Mouse (Mus musculus) ovary, adult 18-20 months (tissue): Measurements from ENCODE around the gene Gm31371.
"Not testable (repeated sequence)": the region's sequence is repeated elsewhere in the genome, so short reads cannot be mapped to it uniquely, and the experiment has no call there.

Experiments used
- DNase-seq: peaks from one replicate; pipeline ENCODE4 v3.0.0; 2022; ENCODE audit warnings: low spot score, mixed read lengths

The Gm31371 gene

GRCm38 (mm10) chr8:19903092-19903491 is at the start of gene Gm31371:
Gene Gm31371, plus strand, starts transcription at chr8:19903392.
- not testable (repeated sequence) for DNase-seq

DNA sequence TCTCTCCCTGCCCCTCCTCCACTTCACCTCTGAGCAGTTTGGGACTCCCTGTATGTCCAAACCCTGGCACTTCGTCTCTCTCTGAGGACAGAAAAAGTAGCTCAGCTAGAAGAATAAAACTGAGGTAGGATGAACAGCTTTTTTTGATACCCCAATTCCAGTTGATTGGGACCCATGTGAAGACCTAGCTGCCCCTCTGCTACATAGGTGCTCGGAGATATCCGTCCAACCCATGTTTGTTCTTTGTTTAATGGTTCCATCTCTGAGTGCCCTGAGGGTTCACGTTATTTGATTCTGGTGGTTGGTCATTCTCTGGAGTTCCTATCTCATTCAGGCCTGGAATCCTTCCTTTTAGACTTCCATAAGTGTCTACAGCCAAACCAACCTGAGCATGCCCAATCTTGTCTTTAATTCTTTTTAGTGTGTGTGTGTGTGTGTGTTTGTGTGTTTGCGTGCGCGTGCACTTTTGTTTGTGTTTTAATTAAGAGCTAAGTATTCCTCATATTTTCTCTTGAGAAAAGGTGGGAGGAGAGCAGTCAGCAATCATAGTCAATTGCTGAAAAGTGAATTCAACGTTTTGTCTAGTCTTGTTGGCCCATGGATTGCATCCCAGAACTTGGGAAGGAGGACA is 3.3 kb downstream of the Gm31371 start:
- DNase-seq, result not testable (repeated sequence)

GRCm38 (mm10) chr8:19908841-19909321 is 5.7 kb downstream of the Gm31371 start:
- peak; percentile 9 for DNase-seq

GRCm38 (mm10) chr8:19919086-19919485 is 15.9 kb downstream of the Gm31371 start:
- DNase-seq, result not testable (repeated sequence)

GRCm38 (mm10) chr8:19934274-19934673 is 31.1 kb downstream of the Gm31371 start:
- DNase-seq, result peak; percentile 5

DNA sequence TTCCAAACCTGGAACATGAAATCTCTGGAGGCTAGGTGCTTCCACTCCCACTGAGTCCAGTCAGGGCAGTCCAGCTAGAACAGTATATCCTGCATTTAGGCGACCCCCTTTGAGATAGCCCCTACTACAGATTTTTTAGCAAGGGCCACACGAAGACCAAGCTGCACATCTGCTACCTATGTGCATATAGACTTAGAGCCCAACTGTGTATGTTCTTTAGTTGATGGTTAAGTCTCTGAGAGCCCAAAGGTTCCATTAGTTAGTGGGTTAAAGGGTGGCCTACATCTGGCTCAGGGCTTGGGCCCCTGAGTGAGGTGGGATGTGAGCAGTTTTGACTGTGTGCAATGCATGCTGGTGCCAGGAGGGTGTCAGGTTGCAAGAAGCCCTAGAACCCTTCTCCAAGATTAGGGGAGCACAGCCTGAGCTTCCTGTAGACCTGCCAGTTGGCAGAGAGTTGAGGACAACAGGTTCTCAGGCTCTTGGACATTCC is 32.4 kb downstream of the Gm31371 start:
- peak; percentile 1 for DNase-seq

DNA sequence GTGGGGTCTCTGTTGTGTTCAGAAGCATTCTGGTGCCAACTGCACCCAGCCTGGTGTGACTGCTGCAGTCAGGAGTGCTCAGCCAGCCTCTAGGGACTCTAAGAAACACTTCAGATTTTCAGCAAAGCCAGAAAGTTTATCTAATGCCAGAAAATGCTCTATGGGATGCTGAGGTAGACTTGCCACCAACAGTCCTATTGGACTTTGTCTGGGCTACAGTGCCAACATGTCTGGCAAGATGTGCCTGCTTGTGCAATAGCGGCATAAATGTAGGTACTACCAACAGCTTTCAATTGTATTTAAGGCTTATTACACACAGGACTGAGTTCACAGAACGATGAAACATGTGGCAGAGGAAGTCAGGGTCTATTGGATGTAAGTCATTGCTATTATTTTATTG is 57.7 kb downstream of the Gm31371 start:
- no peak for DNase-seq

DNA sequence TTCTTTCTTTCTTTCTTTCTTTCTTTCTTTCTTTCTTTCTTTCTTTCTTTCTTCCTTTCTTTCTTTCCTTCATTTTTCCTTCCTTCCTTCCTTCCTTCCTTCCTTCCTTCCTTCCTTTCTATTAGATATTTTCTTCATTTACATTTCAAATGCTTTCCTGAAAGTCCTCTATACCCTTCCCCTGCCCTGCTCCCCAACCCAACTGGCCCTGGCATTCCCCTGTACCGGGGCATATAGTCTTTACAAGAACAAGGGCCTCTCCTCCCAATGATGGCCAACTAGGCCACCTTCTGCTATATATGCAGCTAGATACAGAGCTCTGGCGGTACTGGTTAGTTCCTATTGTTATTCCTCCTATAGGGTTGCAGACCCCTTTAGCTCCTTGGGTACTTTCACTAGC is 60.6 kb downstream of the Gm31371 start:
- peak; percentile 2 for DNase-seq

GRCm38 (mm10) chr8:19968151-19968550 is 65.0 kb downstream of the Gm31371 start:
- peak; percentile 24 for DNase-seq

- DNase-seq, result not testable (repeated sequence)
These were observed 72.0 kb downstream of the Gm31371 start for GRCm38 (mm10) chr8:19975237-19975636.
